Mouse (Mus musculus) embryonic facial prominence, embryonic 13.5 days (tissue): ENCODE data around the gene Sppl2a. TPM values are rescaled to one million over a fixed set of nuclear protein-coding genes. Genes with fewer than 3 reads are reported as not detected.
"Not testable (repeated sequence)": the region's sequence is repeated elsewhere in the genome, so short reads cannot be mapped to it uniquely, and the experiment has no call there.

Experiments
- ATAC-seq: fragments of 200-750 bp; cut with Nextera tagmentation; 2 replicates; pipeline ENCODE4 v1.8.0; 2017; ENCODE audit warnings: low read depth; ENCODE audit not compliant: insufficient number of reproducible peaks, insufficient read depth, low FRiP score, low TSS enrichment
- H3K27ac ChIP-seq: fragments of 300-500 bp; sonication (generic); 2 replicates; pipeline ENCODE4 v1.5.1; 2015; ENCODE audit warnings: moderate library complexity, mild to moderate bottlenecking, inconsistent platforms
- H3K27me3 ChIP-seq: fragments of 300-500 bp; sonication (generic); 2 replicates; pipeline ENCODE4 v1.6.1; 2015; ENCODE audit warnings: mild to moderate bottlenecking, inconsistent platforms
- H3K36me3 ChIP-seq: fragments of 300-500 bp; sonication (generic); 2 replicates; pipeline ENCODE4 v1.6.1; 2015; ENCODE audit warnings: mild to moderate bottlenecking, inconsistent platforms
- H3K4me1 ChIP-seq: fragments of 300-500 bp; sonication (generic); 2 replicates; pipeline ENCODE4 v1.6.1; 2015; ENCODE audit warnings: inconsistent platforms
- H3K4me2 ChIP-seq: fragments of 300-500 bp; sonication (generic); 2 replicates; pipeline ENCODE4 v1.6.1; 2015; ENCODE audit warnings: moderate library complexity, mild to moderate bottlenecking, inconsistent platforms
- H3K4me3 ChIP-seq: fragments of 300-500 bp; sonication (generic); 2 replicates; pipeline ENCODE4 v1.5.1; 2015; ENCODE audit warnings: mild to moderate bottlenecking, inconsistent platforms
- H3K9ac ChIP-seq: fragments of 300-500 bp; sonication (generic); 2 replicates; pipeline ENCODE4 v1.6.1; 2015; ENCODE audit warnings: mild to moderate bottlenecking, inconsistent platforms
- H3K9me3 ChIP-seq: fragments of 300-500 bp; sonication (generic); 2 replicates; pipeline ENCODE4 v1.6.1; 2016; ENCODE audit warnings: inconsistent platforms
- WGBS: fragments of 180-500 bp; shearing (Covaris S2); methylation state at CpG from one replicate; pipeline ENCODE4 v1.1.7; 2015; ENCODE audit warnings: mixed read lengths; 5-methylcytosine and 5-hydroxymethylcytosine counted together
- polyA plus RNA-seq: library from polyadenylated mRNA; unstranded; fragments of >200 nt; fragmentation: Nextera tagmentation; extraction: Ambion mirVana; gene quantifications from 2 replicates; pipeline ENCODE4 v1.2.1, GENCODE M21; 2015

Sppl2a gene
- polyA plus RNA-seq, 1 experiment from 2014 or later, result 56.1 TPM

GRCm38 (mm10) chr2:126892316-126892715, 40.7 kb downstream of the Sppl2a start:
- Histone ChIP-seq H3K27me3 (no peaks in the 10 kb centered on the region), H3K9me3 (no peaks in the 10 kb centered on the region), H3K9ac (no peak overlapping the region), H3K4me3 (no peak overlapping the region), H3K36me3 (peaks cover 17% of the 10 kb centered on the region), H3K4me2 (no peak overlapping the region), H3K4me1 (no peaks in the 10 kb centered on the region), H3K27ac (no peak overlapping the region)
- no peak for ATAC-seq
- 92% methylated on average over 7 of the region's 7 CpGs for WGBS

GRCm38 (mm10) chr2:126891743-126892142, 41.3 kb downstream of the Sppl2a start:
- peaks cover 17% of the 10 kb centered on the region for H3K36me3 ChIP-seq
- H3K9ac ChIP-seq, result no peak overlapping the region
- H3K4me2 ChIP-seq, result no peak overlapping the region
- H3K27me3 ChIP-seq, result no peaks in the 10 kb centered on the region
- H3K27ac ChIP-seq, result no peak overlapping the region
- no peak overlapping the region for H3K4me3 ChIP-seq
- ATAC-seq, result no peak
- no peaks in the 10 kb centered on the region for H3K4me1 ChIP-seq
- H3K9me3 ChIP-seq, result no peaks in the 10 kb centered on the region

- Histone ChIP-seq H3K27me3 (no peaks in the 10 kb centered on the region), H3K36me3 (no peaks in the 10 kb centered on the region), H3K27ac (no peak overlapping the region), H3K4me2 (no peak overlapping the region), H3K9ac (no peak overlapping the region), H3K9me3 (no peaks in the 10 kb centered on the region), H3K4me3 (no peak overlapping the region), H3K4me1 (no peaks in the 10 kb centered on the region)
- no peak for ATAC-seq
- WGBS, result 57% methylated on average over 3 of the region's 3 CpGs
Measured at GRCm38 (mm10) chr2:126887141-126887540, 45.9 kb downstream of the Sppl2a start.

DNA sequence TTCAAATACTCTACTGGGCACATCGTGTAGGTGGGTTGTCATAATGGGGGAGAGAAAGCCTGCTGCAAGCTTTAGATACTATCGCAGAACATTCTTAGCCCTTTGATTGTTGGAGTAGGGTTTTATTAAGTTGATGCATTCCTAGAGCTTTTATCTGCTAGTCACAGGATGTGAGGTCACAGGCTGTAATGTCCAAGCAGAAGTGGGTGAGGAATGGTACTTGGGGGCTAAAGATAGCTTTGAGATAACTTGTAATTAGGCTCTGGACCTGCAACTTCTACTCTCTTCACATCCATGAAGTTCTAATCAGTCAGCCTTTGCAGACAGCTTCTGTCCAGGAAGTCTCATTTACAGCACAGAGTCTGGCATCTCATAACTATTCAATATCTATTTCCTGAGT, 47.2 kb downstream of the Sppl2a start:
- H3K4me2 ChIP-seq, result no peak overlapping the region
- H3K9ac ChIP-seq, result no peak overlapping the region
- no peak overlapping the region for H3K4me3 ChIP-seq
- H3K27me3 ChIP-seq, result no peaks in the 10 kb centered on the region
- no peaks in the 10 kb centered on the region for H3K36me3 ChIP-seq
- no peak for ATAC-seq
- H3K27ac ChIP-seq, result no peak overlapping the region
- no peaks in the 10 kb centered on the region for H3K4me1 ChIP-seq
- whole genome bisulfite sequencing, result 73% methylated on average over 2 of the region's 2 CpGs
- no peaks in the 10 kb centered on the region for H3K9me3 ChIP-seq

GRCm38 (mm10) chr2:126882711-126883110, 50.3 kb downstream of the Sppl2a start:
- not testable (repeated sequence) for ATAC-seq, H3K4me2 ChIP-seq, H3K9ac ChIP-seq, H3K27ac ChIP-seq, H3K9me3 ChIP-seq, H3K36me3 ChIP-seq, H3K27me3 ChIP-seq, H3K4me3 ChIP-seq, H3K4me1 ChIP-seq
- 68% methylated on average over 2 of the region's 2 CpGs for WGBS

DNA sequence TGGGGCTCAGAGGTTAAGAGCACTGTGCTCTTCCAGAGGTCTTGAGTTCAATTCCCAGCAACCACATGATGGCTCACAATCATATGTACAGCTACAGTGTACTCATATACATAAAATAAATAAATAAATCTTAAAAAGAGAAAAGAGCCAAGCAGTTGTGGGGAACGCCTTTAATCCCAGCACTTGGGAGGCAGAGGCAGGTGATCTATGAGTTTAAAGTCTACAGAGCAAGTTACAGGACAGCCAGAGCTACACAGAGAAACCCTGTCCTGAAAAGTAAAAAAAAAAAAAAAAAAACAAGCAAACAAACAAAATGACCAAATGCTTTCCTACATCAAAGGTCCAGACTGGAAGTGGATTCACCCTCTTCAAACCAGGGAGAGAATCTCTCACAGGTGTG, 55.0 kb downstream of the Sppl2a start:
- H3K36me3 ChIP-seq, result no peaks in the 10 kb centered on the region
- no peak overlapping the region for H3K4me2 ChIP-seq
- no peak for ATAC-seq
- no peak overlapping the region for H3K27ac ChIP-seq
- 93% methylated on average over 1 of the region's 1 CpGs for WGBS
- H3K27me3 ChIP-seq, result no peaks in the 10 kb centered on the region
- H3K4me3 ChIP-seq, result no peak overlapping the region
- H3K4me1 ChIP-seq, result peaks cover 7% of the 10 kb centered on the region
- no peak overlapping the region for H3K9ac ChIP-seq
- H3K9me3 ChIP-seq, result no peaks in the 10 kb centered on the region

DNA sequence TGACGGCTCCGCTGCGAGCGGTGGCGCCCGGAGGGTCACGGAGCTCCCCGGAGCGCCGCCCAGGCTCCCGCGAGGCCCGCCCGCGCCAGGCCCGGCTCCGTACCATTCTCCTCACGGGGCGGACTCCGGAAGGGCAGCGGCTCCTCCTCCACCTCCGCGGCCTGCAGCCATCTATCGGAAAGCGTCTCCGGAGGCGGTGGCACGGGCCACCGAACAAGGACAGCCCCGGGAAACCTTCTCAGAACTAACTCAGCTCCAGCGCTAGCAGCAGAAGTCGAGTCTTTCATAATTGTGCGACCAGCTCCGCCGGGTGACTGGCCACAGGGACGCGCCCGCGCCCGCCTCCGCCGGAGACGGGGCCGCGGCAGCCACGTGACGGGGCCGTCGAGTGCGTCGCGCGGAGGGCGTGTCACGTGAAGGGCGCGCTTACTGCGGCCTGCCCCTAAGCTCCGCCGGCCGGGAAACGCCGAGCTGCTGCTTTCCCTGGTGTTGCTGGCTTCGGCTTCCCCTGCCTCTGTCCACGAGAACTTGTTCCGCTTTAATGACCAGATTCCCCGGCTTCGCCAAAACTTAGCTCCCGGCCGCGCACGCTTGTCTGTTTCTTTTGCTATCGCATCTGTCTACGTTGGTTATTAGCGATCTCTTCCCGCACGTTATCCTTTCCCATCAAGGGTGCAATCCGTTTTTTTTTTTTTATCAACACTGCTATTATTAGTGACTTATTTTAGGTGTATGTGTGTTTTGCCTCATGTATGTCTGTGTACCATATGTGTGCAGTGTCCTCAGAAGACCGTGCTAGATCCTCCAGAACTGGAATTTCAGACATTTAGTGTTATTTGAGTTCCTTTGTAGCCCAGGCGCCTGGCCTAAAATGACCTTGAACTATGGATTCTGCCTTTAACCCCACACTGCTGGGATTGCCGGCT, 56.9 kb downstream of the Sppl2a start, which contains the start of gene Trpm7:
Trpm7 (minus strand) TSS at position 360 of the 926 bp plus-strand sequence.
- peak within 1 kb of the TSS; percentile 84 for H3K4me3 ChIP-seq
- peak; percentile 97 for ATAC-seq
- under 1% methylated on average over 81 of the region's 81 CpGs for WGBS
- H3K27me3 ChIP-seq, result no peaks in the 10 kb centered on the region
- H3K36me3 ChIP-seq, result no peaks in the 10 kb centered on the region
- H3K4me2 ChIP-seq, result peak within 1 kb of the TSS; percentile 74
- H3K4me1 ChIP-seq, result peaks cover 7% of the 10 kb centered on the region
- peak within 1 kb of the TSS; percentile 99 for H3K27ac ChIP-seq
- H3K9ac ChIP-seq, result peak within 1 kb of the TSS; percentile 94
- no peaks in the 10 kb centered on the region for H3K9me3 ChIP-seq

DNA sequence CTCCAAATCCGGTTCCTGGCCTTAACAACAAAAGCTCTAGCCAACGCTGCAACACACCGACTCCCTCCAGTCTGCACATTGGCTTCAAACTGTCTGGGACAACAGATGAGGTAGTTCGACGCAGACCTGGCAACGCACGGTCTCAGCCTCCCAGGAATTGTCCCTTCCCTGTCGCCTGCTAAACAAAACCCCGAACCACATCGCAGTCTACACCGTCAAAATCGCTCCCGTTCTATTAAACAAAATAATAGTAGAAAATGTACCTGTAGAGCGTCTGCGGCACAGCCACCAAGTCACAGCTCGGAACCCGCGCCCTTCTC, 57.6 kb downstream of the Sppl2a start:
- Histone ChIP-seq H3K9me3 (no peaks in the 10 kb centered on the region), H3K4me1 (peaks cover 7% of the 10 kb centered on the region), H3K4me2 (peak overlapping the region; percentile 74), H3K27me3 (no peaks in the 10 kb centered on the region), H3K9ac (peak overlapping the region; percentile 94), H3K27ac (peak overlapping the region; percentile 99), H3K4me3 (peak overlapping the region; percentile 84), H3K36me3 (no peaks in the 10 kb centered on the region)
- under 1% methylated on average over 18 of the region's 18 CpGs for WGBS
- ATAC-seq, result peak; percentile 38; the same call in 1 of the 2 replicates

DNA sequence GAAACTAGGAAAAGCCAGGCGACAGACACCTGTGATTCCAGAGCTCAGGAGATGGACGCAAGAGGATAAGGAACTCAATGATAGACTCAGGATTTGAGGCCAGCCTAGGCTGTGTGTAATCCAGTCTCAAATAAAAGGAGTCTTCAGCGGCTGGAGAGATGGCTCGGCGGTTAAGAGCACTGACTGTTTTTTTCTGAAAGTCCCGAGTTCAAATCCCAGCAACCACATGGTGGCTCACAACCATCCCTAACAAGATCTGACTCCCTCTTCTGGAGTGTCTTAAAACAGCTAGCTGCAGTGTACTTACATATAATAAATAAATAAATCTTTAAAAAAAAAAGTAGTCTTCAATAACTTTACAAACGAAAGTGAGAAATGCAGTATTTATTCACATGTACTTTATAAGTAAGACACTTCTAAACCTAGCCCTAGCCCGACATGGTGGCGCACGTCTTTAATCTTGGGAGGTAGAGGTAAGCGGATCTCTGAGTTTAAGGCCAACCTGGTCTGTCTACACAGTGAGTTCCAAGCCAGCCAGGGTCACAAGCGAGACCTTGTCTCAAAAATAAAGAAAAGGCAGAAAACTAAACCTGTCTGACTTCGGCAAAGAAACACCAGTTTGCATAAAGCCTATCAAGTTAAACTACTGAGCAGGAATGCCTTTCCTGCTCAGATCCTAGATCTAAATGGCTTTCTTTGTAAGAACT, 58.1 kb downstream of the Sppl2a start:
- peak overlapping the region; percentile 84 for H3K4me3 ChIP-seq
- H3K36me3 ChIP-seq, result no peaks in the 10 kb centered on the region
- peak overlapping the region; percentile 99 for H3K27ac ChIP-seq
- H3K9ac ChIP-seq, result peak overlapping the region; percentile 94
- 21% methylated on average over 13 of the region's 13 CpGs for WGBS
- ATAC-seq, result no peak
- H3K4me1 ChIP-seq, result peaks cover 7% of the 10 kb centered on the region
- H3K9me3 ChIP-seq, result no peaks in the 10 kb centered on the region
- H3K27me3 ChIP-seq, result no peaks in the 10 kb centered on the region
- peak overlapping the region; percentile 74 for H3K4me2 ChIP-seq

DNA sequence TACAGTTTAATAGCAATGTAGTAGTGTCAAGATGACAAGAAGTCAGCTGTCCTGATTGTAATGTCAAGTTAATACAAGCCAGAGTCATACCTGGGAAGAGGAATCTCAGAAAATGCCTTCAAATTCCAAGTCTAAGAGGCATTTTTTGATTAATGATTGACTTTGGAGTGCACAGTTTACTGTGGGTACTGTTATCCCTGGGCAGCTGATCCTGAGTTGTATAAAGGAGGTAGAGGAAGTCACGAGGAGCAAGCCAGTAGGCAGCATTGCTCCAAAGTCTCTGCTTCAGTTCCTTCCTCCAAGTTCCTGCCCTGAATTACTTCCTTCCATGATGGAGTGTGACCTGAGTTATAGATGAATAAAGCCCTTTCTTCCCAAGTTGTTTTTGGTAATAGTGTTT, 66.7 kb downstream of the Sppl2a start:
- Histone ChIP-seq H3K9ac (no peak overlapping the region), H3K36me3 (no peaks in the 10 kb centered on the region), H3K27ac (no peak overlapping the region), H3K4me2 (no peak overlapping the region), H3K9me3 (no peaks in the 10 kb centered on the region), H3K4me3 (no peak overlapping the region), H3K4me1 (no peaks in the 10 kb centered on the region), H3K27me3 (no peaks in the 10 kb centered on the region)
- no peak for ATAC-seq
- 81% methylated on average over 1 of the region's 1 CpGs for WGBS

GRCm38 (mm10) chr2:126865501-126866199, 67.4 kb downstream of the Sppl2a start:
- Histone ChIP-seq H3K36me3 (no peaks in the 10 kb centered on the region), H3K4me3 (no peak overlapping the region), H3K27ac (no peak overlapping the region), H3K4me1 (no peaks in the 10 kb centered on the region), H3K9ac (no peak overlapping the region), H3K4me2 (no peak overlapping the region), H3K27me3 (no peaks in the 10 kb centered on the region), H3K9me3 (no peaks in the 10 kb centered on the region)
- 90% methylated on average over 10 of the region's 10 CpGs for WGBS
- ATAC-seq, result no peak
